In genomic region chr11:11835791-11836190, GRCm38 (mm10) we compare ENCODE assay signal across 13 mouse cellular contexts. TPM values are rescaled to one million over a fixed set of nuclear protein-coding genes. Genes with fewer than 3 reads are reported as not detected.
DNase-seq lines count a peak whose midpoint lies in the region; ATAC-seq and TF ChIP-seq lines count a peak whose summit lies in the region.
"Had no signal": no experiment of that assay in that cellular context is flagged by ENCODE, and none has a peak within 500 bp of the region (broad histone marks: within the 10 kb centered on the region; RNA-seq: fewer than 3 reads in every experiment).

No protein-coding gene starts in this region.

- no peak for TF ChIP-seq CTCF in heart, adult 2 months (IDR thresholded peaks at IDR 0.05)
- TF ChIP-seq CTCF in lung, postnatal 0 days (IDR thresholded peaks at IDR 0.05) = no peak

- H3K9ac ChIP-seq in heart, embryonic 15.5 days = no peak overlapping the region
- no peak overlapping the region for H3K9ac ChIP-seq in heart, adult 2 months (ENCODE audit: low read depth, low read length)
- H3K9ac ChIP-seq in lung, postnatal 0 days (replicated peaks; ENCODE audit: low read depth) = no peak overlapping the region
- no peak overlapping the region for H3K9ac ChIP-seq in limb, embryonic 11.5 days (ENCODE audit: low read length)
- H3K9ac ChIP-seq in stomach, embryonic 15.5 days = no peak overlapping the region

- no peak for TF ChIP-seq POLR2A in heart, adult 2 months (IDR thresholded peaks at IDR 0.05; ENCODE audit: insufficient read depth, low read depth, low read length)

- H3K79me2 ChIP-seq in heart, adult 2 months (replicated peaks; ENCODE audit: control insufficient read depth, insufficient read depth, low read length) = no peaks in the 10 kb centered on the region

- H3K4me1 ChIP-seq in heart, embryonic 15.5 days (replicated peaks) = peaks cover 68% of the 10 kb centered on the region
- peaks cover 4% of the 10 kb centered on the region for H3K4me1 ChIP-seq in heart, adult 2 months (ENCODE audit: control insufficient read depth, insufficient read depth, low read length)
- H3K4me1 ChIP-seq in lung, postnatal 0 days (ENCODE audit: insufficient read depth, low read depth, low read length) = peaks cover 18% of the 10 kb centered on the region; the same call in 1 of the 2 replicates
- peaks cover 38% of the 10 kb centered on the region for H3K4me1 ChIP-seq in limb, embryonic 11.5 days (ENCODE audit: control insufficient read depth, insufficient read depth, low read length)
- peaks cover 46% of the 10 kb centered on the region for H3K4me1 ChIP-seq in stomach, embryonic 15.5 days

- H3K4me3 ChIP-seq in heart, embryonic 15.5 days = no peak overlapping the region
- H3K4me3 ChIP-seq in heart, adult 2 months = no peak overlapping the region
- no peak overlapping the region for H3K4me3 ChIP-seq in lung, postnatal 0 days (ENCODE audit: low read depth, low read length)
- no peak overlapping the region for H3K4me3 ChIP-seq in limb, embryonic 11.5 days (ENCODE audit: low read depth, low read length)
- no peak overlapping the region for H3K4me3 ChIP-seq in stomach, embryonic 15.5 days (replicated peaks)

- no peak for DNase-seq in heart, adult 2 months
- DNase-seq in lung, postnatal 0 days (ENCODE audit: low spot score) = no peak
- no peak for DNase-seq in lung, adult 18-20 months
- no peak for DNase-seq in limb, embryonic 11.5 days (ENCODE audit: low spot score)
- DNase-seq in urinary bladder, postnatal 14 days (ENCODE audit: low spot score) = no peak
- DNase-seq: adrenal gland, postnatal 36 days; kidney, postnatal 25 days; thymus, postnatal 36 days had no signal

- TF ChIP-seq EP300 in heart, adult 2 months (IDR thresholded peaks at IDR 0.05; ENCODE audit: insufficient read depth, low read depth, low read length) = no peak
- no peak for TF ChIP-seq EP300 in lung, postnatal 0 days (IDR thresholded peaks at IDR 0.05)

- no peak overlapping the region; the same call in 1 of the 2 replicates for H3K4me2 ChIP-seq in heart, embryonic 15.5 days
- no peak overlapping the region for H3K4me2 ChIP-seq in lung, postnatal 0 days (replicated peaks; ENCODE audit: low read depth, low read length)
- no peak overlapping the region for H3K4me2 ChIP-seq in limb, embryonic 11.5 days (ENCODE audit: low read depth, severe bottlenecking)
- no peak overlapping the region for H3K4me2 ChIP-seq in stomach, embryonic 15.5 days

- no peak for ATAC-seq in heart, embryonic 15.5 days (replicated peaks; ENCODE audit: insufficient number of reproducible peaks, insufficient read depth, low FRiP score, low read depth)
- no peak for ATAC-seq in lung, postnatal 0 days
- no peak for ATAC-seq in limb, embryonic 11.5 days (ENCODE audit: insufficient number of reproducible peaks, low FRiP score, low TSS enrichment, low read depth)
- no peak for ATAC-seq in stomach, embryonic 15.5 days (ENCODE audit: insufficient read depth, low FRiP score, low read depth)
- ATAC-seq: hindbrain, embryonic 16.5 days had no signal

- H3K27me3 ChIP-seq in heart, embryonic 15.5 days = no peaks in the 10 kb centered on the region
- H3K27me3 ChIP-seq in heart, adult 2 months (ENCODE audit: control insufficient read depth, insufficient read depth, low read length) = no peaks in the 10 kb centered on the region
- H3K27me3 ChIP-seq in lung, postnatal 0 days (replicated peaks; ENCODE audit: insufficient read depth, low read length) = no peaks in the 10 kb centered on the region
- no peaks in the 10 kb centered on the region for H3K27me3 ChIP-seq in limb, embryonic 11.5 days (ENCODE audit: control insufficient read depth, insufficient read depth, low read length)
- H3K27me3 ChIP-seq in stomach, embryonic 15.5 days (replicated peaks) = no peaks in the 10 kb centered on the region
- H3K27me3 ChIP-seq: CH12.LX had no signal

- 69% methylated on average over 4 of the region's 4 CpGs for WGBS in heart, embryonic 15.5 days
- WGBS in heart, adult 2 months = 91% methylated on average over 4 of the region's 4 CpGs
- WGBS in lung, postnatal 0 days = 76% methylated on average over 4 of the region's 4 CpGs
- 80% methylated on average over 4 of the region's 4 CpGs for WGBS in limb, embryonic 11.5 days
- WGBS in stomach, embryonic 15.5 days = 80% methylated on average over 4 of the region's 4 CpGs

- H3K36me3 ChIP-seq in heart, embryonic 15.5 days = no peaks in the 10 kb centered on the region
- H3K36me3 ChIP-seq in heart, adult 2 months (ENCODE audit: control insufficient read depth, insufficient read depth, low read length) = peaks cover 5% of the 10 kb centered on the region; the same call in 1 of the 2 replicates
- H3K36me3 ChIP-seq in lung, postnatal 0 days (ENCODE audit: insufficient read depth, low read length) = no peaks in the 10 kb centered on the region
- no peaks in the 10 kb centered on the region for H3K36me3 ChIP-seq in limb, embryonic 11.5 days (ENCODE audit: control insufficient read depth, insufficient read depth, low read length)
- no peaks in the 10 kb centered on the region for H3K36me3 ChIP-seq in stomach, embryonic 15.5 days

- peak overlapping the region; percentile 81 for H3K27ac ChIP-seq in heart, embryonic 15.5 days
- H3K27ac ChIP-seq in heart, adult 2 months = no peak overlapping the region
- peak overlapping the region; percentile 60; the same call in 1 of the 2 replicates for H3K27ac ChIP-seq in lung, postnatal 0 days (ENCODE audit: low read length)
- peak overlapping the region; percentile 57; the same call in 1 of the 2 replicates for H3K27ac ChIP-seq in limb, embryonic 11.5 days (replicated peaks; ENCODE audit: low read depth, low read length)
- H3K27ac ChIP-seq in stomach, embryonic 15.5 days = peak overlapping the region; percentile 65
- H3K27ac ChIP-seq: macrophage had no signal

- no peaks in the 10 kb centered on the region for H3K9me3 ChIP-seq in heart, embryonic 15.5 days (replicated peaks)
- H3K9me3 ChIP-seq in lung, postnatal 0 days (ENCODE audit: low read length) = no peaks in the 10 kb centered on the region
- no peaks in the 10 kb centered on the region for H3K9me3 ChIP-seq in limb, embryonic 11.5 days (ENCODE audit: control insufficient read depth, low read length)
- H3K9me3 ChIP-seq in stomach, embryonic 15.5 days = no peaks in the 10 kb centered on the region

- intact Hi-C loops in heart, adult 2 months (cut with DNase I) = no loop called here

RNA-seq across cellular contexts. Expression of gene Fignl1, which starts 27.0 kb away (rescaled TPM):
- 42.5 and 45.8 TPM in 2 replicates for polyA plus RNA-seq in heart, embryonic 15.5 days (2015; fragmentation: Nextera tagmentation; extraction: Ambion mirVana)
- under 1 TPM; 0.21 to 0.30 TPM for total RNA-seq in heart, adult 2 months (2021)
- 0.15 and 1.2 TPM in 2 replicates for polyA plus RNA-seq in heart, adult 2 months (2012; rRNA removed)
- polyA plus RNA-seq in lung, postnatal 0 days (2015; fragmentation: Nextera tagmentation; extraction: Ambion mirVana) = 4.2 and 5.6 TPM in 2 replicates
- polyA plus RNA-seq in limb, embryonic 11.5 days (2014; fragmentation: Nextera tagmentation; extraction: Ambion mirVana) = 96.7 and 102 TPM in 2 replicates
- 54.1 and 54.4 TPM in 2 replicates for polyA plus RNA-seq in stomach, embryonic 15.5 days (2015; fragmentation: Nextera tagmentation; extraction: Ambion mirVana)
